Mouse (Mus musculus): ENCODE measurements around the gene Prkcz. TPM values are rescaled to one million over a fixed set of nuclear protein-coding genes. Genes with fewer than 3 reads are reported as not detected.

Gene Prkcz
- polyA plus RNA-seq, 1 experiment from 2014 or later: 45.4 TPM

- H3K36me3 ChIP-seq (ENCODE audit: control insufficient read depth, insufficient read depth, low read length): no peaks in the 10 kb centered on the region
- H3K9me3 ChIP-seq (replicated peaks; ENCODE audit: control insufficient read depth, low read length): no peaks in the 10 kb centered on the region
- no peak overlapping the region for H3K27ac ChIP-seq (ENCODE audit: low read depth, low read length)
- peak overlapping the region; percentile 12; the same call in 1 of the 2 replicates for H3K4me2 ChIP-seq (ENCODE audit: low read length)
- H3K27me3 ChIP-seq (replicated peaks; ENCODE audit: control insufficient read depth, insufficient read depth, low read length): no peaks in the 10 kb centered on the region
- no peak overlapping the region for H3K9ac ChIP-seq (ENCODE audit: low read length)
- WGBS: 65% methylated on average over 9 of the region's 9 CpGs
- peaks cover 77% of the 10 kb centered on the region for H3K4me1 ChIP-seq (ENCODE audit: control insufficient read depth, insufficient read depth, low read length)
- no peak for DNase-seq (ENCODE audit: low spot score)
- no peak for ATAC-seq
- H3K4me3 ChIP-seq (ENCODE audit: low read depth, low read length): no peak overlapping the region
These were observed 146.0 kb downstream of the Prkcz start for GRCm38 (mm10) chr4:155215203-155215602.

GRCm38 (mm10) chr4:155214793-155215192, 146.4 kb downstream of the Prkcz start:
- Histone ChIP-seq H3K9me3 (replicated peaks; ENCODE audit: control insufficient read depth, low read length) (no peaks in the 10 kb centered on the region), H3K4me3 (ENCODE audit: low read depth, low read length) (no peak overlapping the region), H3K4me2 (ENCODE audit: low read length) (no peak overlapping the region), H3K27ac (ENCODE audit: low read depth, low read length) (no peak overlapping the region), H3K27me3 (replicated peaks; ENCODE audit: control insufficient read depth, insufficient read depth, low read length) (no peaks in the 10 kb centered on the region), H3K4me1 (ENCODE audit: control insufficient read depth, insufficient read depth, low read length) (peaks cover 73% of the 10 kb centered on the region), H3K9ac (ENCODE audit: low read length) (no peak overlapping the region), H3K36me3 (ENCODE audit: control insufficient read depth, insufficient read depth, low read length) (no peaks in the 10 kb centered on the region)
- DNase-seq (ENCODE audit: low spot score): no peak
- 65% methylated on average over 10 of the region's 10 CpGs for WGBS
- ATAC-seq: no peak

GRCm38 (mm10) chr4:155214188-155214587, 147.0 kb downstream of the Prkcz start:
- Histone ChIP-seq H3K4me3 (ENCODE audit: low read depth, low read length) (no peak overlapping the region), H3K27ac (ENCODE audit: low read depth, low read length) (peak overlapping the region; percentile 44; the same call in 1 of the 2 replicates), H3K36me3 (ENCODE audit: control insufficient read depth, insufficient read depth, low read length) (no peaks in the 10 kb centered on the region), H3K9me3 (replicated peaks; ENCODE audit: control insufficient read depth, low read length) (no peaks in the 10 kb centered on the region), H3K4me2 (ENCODE audit: low read length) (peak overlapping the region; percentile 37), H3K27me3 (replicated peaks; ENCODE audit: control insufficient read depth, insufficient read depth, low read length) (no peaks in the 10 kb centered on the region), H3K4me1 (ENCODE audit: control insufficient read depth, insufficient read depth, low read length) (peaks cover 67% of the 10 kb centered on the region), H3K9ac (ENCODE audit: low read length) (peak overlapping the region; percentile 32; the same call in 1 of the 2 replicates)
- 48% methylated on average over 6 of the region's 6 CpGs for WGBS
- DNase-seq (ENCODE audit: low spot score) (no peak), ATAC-seq (no peak)

GRCm38 (mm10) chr4:155213752-155214054, 147.5 kb downstream of the Prkcz start:
- DNase-seq (ENCODE audit: low spot score) (no peak), ATAC-seq (no peak; the same call in 1 of the 2 replicates)
- H3K36me3 ChIP-seq (ENCODE audit: control insufficient read depth, insufficient read depth, low read length): no peaks in the 10 kb centered on the region
- H3K4me1 ChIP-seq (ENCODE audit: control insufficient read depth, insufficient read depth, low read length): peaks cover 62% of the 10 kb centered on the region
- H3K9me3 ChIP-seq (replicated peaks; ENCODE audit: control insufficient read depth, low read length): no peaks in the 10 kb centered on the region
- H3K4me2 ChIP-seq (ENCODE audit: low read length): peak overlapping the region; percentile 37
- no peaks in the 10 kb centered on the region for H3K27me3 ChIP-seq (replicated peaks; ENCODE audit: control insufficient read depth, insufficient read depth, low read length)
- H3K4me3 ChIP-seq (ENCODE audit: low read depth, low read length): no peak overlapping the region
- 16% methylated on average over 6 of the region's 6 CpGs for WGBS
- H3K9ac ChIP-seq (ENCODE audit: low read length): peak overlapping the region; percentile 32; the same call in 1 of the 2 replicates
- peak overlapping the region; percentile 44; the same call in 1 of the 2 replicates for H3K27ac ChIP-seq (ENCODE audit: low read depth, low read length)

- Histone ChIP-seq H3K27me3 (replicated peaks; ENCODE audit: control insufficient read depth, insufficient read depth, low read length) (no peaks in the 10 kb centered on the region), H3K9me3 (replicated peaks; ENCODE audit: control insufficient read depth, low read length) (no peaks in the 10 kb centered on the region), H3K4me1 (ENCODE audit: control insufficient read depth, insufficient read depth, low read length) (peaks cover 59% of the 10 kb centered on the region), H3K9ac (ENCODE audit: low read length) (peak overlapping the region; percentile 32; the same call in 1 of the 2 replicates), H3K27ac (ENCODE audit: low read depth, low read length) (peak overlapping the region; percentile 44; the same call in 1 of the 2 replicates), H3K4me2 (ENCODE audit: low read length) (peak overlapping the region; percentile 37), H3K36me3 (ENCODE audit: control insufficient read depth, insufficient read depth, low read length) (no peaks in the 10 kb centered on the region), H3K4me3 (ENCODE audit: low read depth, low read length) (no peak overlapping the region)
- 13% methylated on average over 9 of the region's 9 CpGs for WGBS
- DNase-seq (ENCODE audit: low spot score): peak; percentile 93
- ATAC-seq: peak; percentile 87
These were observed 148.0 kb downstream of the Prkcz start for GRCm38 (mm10) chr4:155213052-155213751.

Other genes with a start within 250 kb of the Prkcz start
- gene Ski, start 138.8 kb downstream of the Prkcz start, polyA plus RNA-seq (2014; fragmentation: Nextera tagmentation; extraction: Ambion mirVana): 16.2 and 17.1 TPM in 2 replicates
- 81.2 and 87.4 TPM in 2 replicates for gene Faap20, start 111.6 kb downstream of the Prkcz start, polyA plus RNA-seq (2014; fragmentation: Nextera tagmentation; extraction: Ambion mirVana)
- 1.2 and 1.7 TPM in 2 replicates for gene Gabrd, start 36.8 kb upstream of the Prkcz start, polyA plus RNA-seq (2014; fragmentation: Nextera tagmentation; extraction: Ambion mirVana)
- 3.9 and 4.5 TPM in 2 replicates for gene Cfap74, start 47.8 kb upstream of the Prkcz start, polyA plus RNA-seq (2014; fragmentation: Nextera tagmentation; extraction: Ambion mirVana)
- gene Tmem52, start 107.8 kb upstream of the Prkcz start, polyA plus RNA-seq (2014; fragmentation: Nextera tagmentation; extraction: Ambion mirVana): 0.40 TPM in 1 of 2 replicates, not detected in the other
- gene Gnb1, start 130.0 kb upstream of the Prkcz start, polyA plus RNA-seq (2014; fragmentation: Nextera tagmentation; extraction: Ambion mirVana): 1,105 and 1,139 TPM in 2 replicates
- 106 and 120 TPM in 2 replicates for gene Nadk, start 201.0 kb upstream of the Prkcz start, polyA plus RNA-seq (2014; fragmentation: Nextera tagmentation; extraction: Ambion mirVana)
- gene Slc35e2, start 240.1 kb upstream of the Prkcz start, polyA plus RNA-seq (2014; fragmentation: Nextera tagmentation; extraction: Ambion mirVana): 10.9 and 12.1 TPM in 2 replicates

Data from forebrain, embryonic 14.5 days (tissue).